Mouse (Mus musculus) common myeloid progenitor, adult 5-6 weeks (primary cell): ENCODE results near the gene Slc4a8. TPM values are rescaled to one million over a fixed set of nuclear protein-coding genes. Genes with fewer than 3 reads are reported as not detected.

Source experiments
- ATAC-seq: replicated peaks from 2 replicates; pipeline ENCODE4 v1.8.0; 2016; ENCODE audit warnings: low read depth, mild to moderate bottlenecking, moderate TSS enrichment, inconsistent platforms; ENCODE audit not compliant: poor library complexity, severe bottlenecking
- total RNA-seq: library from RNA; stranded (forward); fragments of 200-1000, 187-1606 nt; gene quantifications from 2 replicates; pipeline ENCODE4 v1.2.3, GENCODE M21; 2017

The Slc4a8 gene
- total RNA-seq, 1 experiment from 2014 or later: 12.6 TPM

DNA sequence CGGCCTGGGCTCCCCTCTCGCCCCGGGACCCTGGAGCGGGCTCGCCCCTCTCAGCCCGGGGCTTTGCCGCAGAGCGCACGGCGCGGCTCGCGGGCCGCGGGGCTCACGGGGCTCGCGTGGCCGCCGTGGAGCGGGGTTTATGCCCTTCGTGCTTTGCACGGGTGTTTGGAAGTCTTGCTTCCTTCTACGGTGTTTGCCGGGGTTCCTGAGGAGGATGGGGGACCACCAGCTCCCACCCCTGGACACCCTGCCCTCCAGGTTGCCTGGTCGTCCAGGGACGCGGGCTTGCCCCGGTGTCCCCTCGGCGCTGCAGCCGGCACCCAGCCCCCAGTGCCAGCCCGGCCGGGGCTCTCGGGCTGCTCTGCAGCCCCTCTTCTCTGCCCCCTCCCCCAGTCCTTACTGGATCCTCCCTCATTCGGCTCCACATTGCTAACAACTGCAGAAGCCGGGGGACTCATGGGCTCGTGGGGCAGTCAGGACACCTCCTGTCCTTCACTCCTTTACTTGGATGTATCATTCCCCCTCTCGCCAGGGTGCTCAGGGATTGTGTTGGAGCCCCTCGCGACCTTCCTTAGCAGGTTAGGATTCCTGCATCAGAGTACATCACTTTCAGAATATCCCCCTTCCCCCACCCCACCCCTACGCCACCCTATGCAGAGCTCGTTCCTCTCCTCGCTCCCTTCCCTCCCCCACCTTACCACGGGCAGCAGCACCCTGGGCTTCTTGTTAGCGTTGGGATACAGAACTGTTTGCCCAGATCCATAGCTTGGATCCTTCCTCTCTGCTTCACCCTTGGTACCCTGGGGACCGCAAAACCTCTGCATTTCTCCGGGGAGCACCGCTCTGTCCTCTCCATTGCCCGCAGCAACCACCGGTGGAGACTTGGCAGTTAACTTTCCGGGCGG, 109.8 kb downstream of the Slc4a8 start:
- ATAC-seq: no peak

DNA sequence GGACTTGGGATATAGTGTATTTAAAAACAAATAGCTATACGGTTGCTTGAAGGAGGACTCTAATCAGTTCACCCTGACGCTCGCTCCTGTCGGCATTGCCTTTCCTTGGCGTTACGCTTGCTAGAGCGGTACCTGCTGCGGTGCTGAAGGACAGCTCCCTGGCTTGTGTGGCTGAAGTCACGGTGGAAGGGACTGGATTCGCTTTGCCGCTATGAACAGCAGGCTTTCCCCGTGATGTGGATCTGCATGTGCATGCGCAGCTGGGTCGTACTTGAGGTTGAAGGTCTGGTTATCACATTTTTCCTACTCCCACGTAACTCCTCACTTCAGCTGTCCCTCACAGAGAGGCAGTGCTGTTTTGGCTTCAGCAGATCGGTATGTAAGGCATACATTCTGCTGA, 111.6 kb downstream of the Slc4a8 start:
- peak; percentile 94 for ATAC-seq

Other genes with a start within 250 kb of the Slc4a8 start
- gene Tfcp2, start 209.7 kb upstream of the Slc4a8 start, total RNA-seq: 10.1 and 16.9 TPM in 2 replicates
- gene Pou6f1, start 161.8 kb upstream of the Slc4a8 start, total RNA-seq: 0.19 and 1.4 TPM in 2 replicates
- gene Dazap2, start 146.4 kb upstream of the Slc4a8 start, total RNA-seq: 155 and 179 TPM in 2 replicates
- gene Smagp, start 124.8 kb upstream of the Slc4a8 start, total RNA-seq: 5.1 TPM in 1 of 2 replicates, not detected in the other
- gene Bin2, start 92.2 kb upstream of the Slc4a8 start, total RNA-seq: 134 and 142 TPM in 2 replicates
- gene Cela1, start 73.8 kb upstream of the Slc4a8 start, total RNA-seq: 21.1 and 29.0 TPM in 2 replicates
- gene Galnt6, start 32.4 kb upstream of the Slc4a8 start, total RNA-seq: 42.7 and 49.2 TPM in 2 replicates
- gene Scn8a, start 108.1 kb downstream of the Slc4a8 start, total RNA-seq: not detected in 2 replicates